Mouse (Mus musculus) liver (tissue): ENCODE results near the gene Mc1r.
"Not testable (repeated sequence)": the region's sequence is repeated elsewhere in the genome, so short reads cannot be mapped to it uniquely, and the experiment has no call there.

Source experiments
- DNase-seq: peaks from one replicate; pipeline ENCODE4 v3.0.0-alpha.2; 2020; ENCODE audit warnings: mixed read lengths

Mc1r gene

DNA sequence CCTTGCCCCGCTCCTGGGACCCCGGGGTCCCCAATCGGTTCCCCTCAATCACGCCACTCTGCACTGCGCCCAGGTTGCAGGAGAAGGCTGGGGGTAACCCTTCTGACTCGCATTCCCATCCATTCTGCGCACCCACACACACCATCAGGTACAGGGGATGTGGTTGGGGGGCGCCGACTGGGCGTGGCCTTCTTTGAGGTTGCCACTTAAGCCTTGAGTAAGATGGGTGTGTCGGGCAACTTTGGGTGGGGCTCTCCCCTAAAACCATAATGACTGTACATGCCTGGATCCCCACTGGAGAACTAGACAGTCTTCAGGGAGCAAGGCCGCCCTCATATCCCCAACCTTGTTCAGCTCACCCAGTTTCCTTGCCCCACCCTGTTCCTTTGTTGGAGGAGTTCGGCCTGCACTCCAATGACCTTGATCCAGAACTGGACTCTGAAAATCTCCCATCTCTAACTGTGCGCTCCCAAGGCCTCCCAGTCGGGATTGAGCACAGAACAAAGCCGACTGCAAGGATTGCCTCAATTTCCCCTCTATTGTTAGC is 4.9 kb downstream of the Mc1r start:
- no peak for DNase-seq

DNA sequence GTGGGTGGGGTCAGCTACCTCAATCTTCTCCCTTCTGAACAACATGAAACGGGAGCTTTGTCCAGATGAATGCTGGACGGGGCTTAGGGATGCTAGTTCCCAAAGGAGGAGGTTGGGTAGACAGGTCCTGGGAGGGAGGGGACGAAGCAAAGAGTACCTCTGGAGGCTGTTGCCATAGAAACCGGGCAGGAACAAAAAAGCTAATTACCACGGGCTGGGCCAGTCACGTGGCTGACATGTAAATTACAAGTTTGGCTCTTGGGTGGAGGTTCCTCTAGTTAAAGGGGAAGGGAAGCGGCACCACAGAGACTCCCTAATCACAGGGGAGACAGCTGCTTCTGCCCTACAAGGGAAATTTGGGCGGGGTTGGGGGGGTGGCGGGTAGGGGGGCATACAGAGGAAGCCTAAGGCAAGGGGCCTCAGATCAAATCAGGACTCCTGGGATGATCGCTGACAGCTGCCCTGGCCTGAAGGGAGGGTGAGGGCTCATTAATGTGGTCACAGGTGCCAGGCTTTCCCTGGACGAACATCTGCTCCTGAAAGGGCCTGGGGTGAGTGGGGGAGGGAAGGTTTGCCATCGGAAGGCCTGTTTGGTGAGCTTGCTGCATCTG is 5.8 kb downstream of the Mc1r start:
- DNase-seq, result no peak

DNA sequence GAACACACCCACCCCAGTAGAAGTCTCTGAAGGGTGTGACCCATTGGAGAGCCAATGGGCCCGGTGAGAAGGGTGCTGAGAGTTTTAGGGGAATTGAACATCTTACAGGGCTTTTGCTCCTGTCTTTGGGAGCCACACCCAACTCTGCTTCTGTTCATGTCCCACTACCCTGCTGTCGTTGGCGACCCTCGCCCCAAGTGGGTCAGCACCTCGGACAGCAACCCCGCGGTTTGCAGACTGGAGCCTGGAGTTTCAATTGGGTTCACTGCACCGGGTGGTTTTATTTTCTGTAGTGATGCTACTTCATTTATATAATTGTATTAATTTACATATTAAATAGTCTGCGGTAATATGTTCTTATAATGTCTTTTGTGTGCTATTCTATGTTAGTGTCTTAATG is 7.3 kb downstream of the Mc1r start:
- peak; percentile 32 for DNase-seq

DNA sequence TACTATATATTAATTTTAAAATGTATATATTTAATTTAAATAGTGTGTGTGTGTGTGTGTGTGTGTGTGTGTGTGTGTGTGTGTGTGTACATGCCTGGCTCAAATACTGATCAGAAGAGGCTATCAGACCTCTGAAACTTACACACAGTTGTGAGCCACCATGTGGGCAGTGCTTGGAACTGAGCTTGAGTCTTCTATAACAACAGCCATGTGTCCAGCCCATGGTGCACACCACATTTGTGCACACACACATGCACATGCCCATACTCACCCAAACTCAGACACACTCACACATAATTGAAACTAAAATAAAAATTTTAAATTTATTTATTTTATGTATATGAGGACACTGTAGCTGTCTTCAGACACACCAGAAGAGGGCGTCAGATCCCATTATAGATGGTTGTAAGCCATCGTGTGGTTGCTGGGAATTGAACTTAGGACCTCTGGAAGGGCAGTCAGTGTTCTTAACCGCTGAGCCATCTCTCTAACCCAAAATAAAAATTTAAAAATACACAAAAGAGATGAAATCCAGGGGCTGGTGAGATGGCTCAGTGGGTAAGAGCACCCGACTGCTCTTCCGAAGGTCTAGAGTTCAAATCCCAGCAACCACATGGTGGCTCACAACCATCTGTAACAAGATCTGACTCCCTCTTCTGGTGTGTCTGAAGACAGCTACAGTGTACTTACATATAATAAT is 8.2 kb downstream of the Mc1r start:
- DNase-seq, result not testable (repeated sequence)

DNA sequence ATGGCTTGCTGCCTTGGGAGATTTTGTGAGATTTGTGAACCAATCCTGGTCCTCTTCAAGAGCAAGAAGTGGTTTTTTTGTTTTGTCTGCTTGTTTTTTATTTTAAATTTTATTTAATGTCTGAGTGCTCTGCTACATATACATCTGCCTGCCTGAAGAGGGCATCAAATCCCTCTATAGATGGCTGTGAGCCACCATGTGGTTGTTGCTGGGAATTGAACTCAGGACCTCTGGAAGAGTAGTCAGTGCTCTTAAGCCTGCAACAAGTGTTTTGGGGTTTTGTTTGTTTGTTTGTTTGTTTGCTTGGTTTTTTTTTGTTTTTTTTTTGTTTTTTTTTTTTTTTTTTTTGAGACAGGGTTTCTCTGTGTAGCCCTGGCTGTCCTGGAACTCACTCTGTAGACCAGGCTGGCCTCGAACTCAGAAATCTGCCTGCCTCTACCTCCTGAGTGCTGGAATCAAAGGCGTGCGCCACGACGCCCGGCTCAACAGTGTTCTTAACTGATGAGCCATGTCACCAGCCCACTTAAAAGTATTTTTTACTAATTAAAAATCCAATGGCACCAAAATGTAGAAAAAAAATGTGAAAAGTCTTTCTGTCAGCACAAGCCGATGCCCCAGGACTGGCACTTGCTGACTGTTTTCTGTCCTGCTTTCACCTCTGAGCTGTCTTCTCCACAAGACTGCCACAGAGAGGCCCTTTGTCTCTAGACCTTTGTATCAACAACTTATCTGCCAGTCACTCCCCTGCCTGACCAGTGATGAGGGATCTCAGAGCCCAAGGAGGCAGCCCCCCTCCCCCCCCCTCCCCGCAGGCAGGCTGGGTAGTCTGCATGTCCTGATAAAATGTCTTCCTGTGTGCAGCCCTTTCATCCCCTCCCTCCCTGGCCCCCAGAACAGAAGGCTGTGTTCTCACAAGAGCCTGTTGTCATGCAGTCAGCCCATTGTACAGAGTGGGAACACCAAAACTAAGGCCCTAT is 9.3 kb downstream of the Mc1r start:
- peak; percentile 83 for DNase-seq

DNA sequence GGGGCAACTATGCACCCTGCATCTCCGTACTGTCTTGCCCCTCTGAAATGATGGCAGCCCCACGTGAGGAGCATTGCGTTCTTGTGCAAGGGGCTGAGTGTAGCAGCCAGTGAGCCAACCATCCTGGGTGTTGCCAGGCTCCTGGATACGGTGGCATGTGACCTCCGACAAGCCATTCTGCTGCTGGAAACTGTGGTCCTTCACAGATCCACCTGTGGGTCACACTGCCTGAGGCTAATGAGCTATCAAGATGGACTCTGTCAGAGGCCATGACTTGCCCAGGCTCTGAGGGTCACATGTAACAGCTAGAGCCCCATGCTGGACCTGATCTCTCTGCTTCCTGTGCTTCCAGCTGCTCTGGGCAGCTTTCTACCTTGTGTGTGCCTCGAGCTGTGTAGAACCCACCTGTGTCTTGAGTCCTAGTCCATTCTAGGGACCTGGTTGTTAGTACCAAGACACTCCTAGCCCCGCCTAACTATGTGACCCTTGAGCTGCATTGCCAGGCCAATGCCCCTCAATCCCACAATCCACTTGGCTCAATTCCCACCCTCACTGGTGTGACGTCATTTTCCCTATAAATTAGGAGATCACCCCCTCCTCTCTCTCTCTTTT is 10.1 kb downstream of the Mc1r start:
- no peak for DNase-seq

DNA sequence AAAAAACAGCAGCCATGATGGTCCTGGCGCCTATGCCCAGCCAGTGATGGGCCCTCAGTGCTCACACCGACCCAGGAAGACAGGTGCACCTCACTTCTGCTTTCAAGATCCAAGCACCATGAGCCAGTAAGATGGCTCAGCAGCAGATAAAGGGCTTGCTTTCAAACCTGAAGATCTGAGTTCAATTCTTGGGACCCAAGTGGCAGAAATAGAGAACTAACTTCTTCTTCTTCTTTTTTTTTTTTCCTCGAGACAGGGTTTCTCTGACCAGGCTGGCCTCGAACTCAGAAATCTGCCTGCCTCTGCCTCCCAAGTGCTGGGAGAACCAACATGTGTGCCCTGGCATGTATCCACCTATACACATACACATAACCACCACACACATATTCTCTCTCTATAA is 12.8 kb downstream of the Mc1r start:
- DNase-seq, result no peak

DNA sequence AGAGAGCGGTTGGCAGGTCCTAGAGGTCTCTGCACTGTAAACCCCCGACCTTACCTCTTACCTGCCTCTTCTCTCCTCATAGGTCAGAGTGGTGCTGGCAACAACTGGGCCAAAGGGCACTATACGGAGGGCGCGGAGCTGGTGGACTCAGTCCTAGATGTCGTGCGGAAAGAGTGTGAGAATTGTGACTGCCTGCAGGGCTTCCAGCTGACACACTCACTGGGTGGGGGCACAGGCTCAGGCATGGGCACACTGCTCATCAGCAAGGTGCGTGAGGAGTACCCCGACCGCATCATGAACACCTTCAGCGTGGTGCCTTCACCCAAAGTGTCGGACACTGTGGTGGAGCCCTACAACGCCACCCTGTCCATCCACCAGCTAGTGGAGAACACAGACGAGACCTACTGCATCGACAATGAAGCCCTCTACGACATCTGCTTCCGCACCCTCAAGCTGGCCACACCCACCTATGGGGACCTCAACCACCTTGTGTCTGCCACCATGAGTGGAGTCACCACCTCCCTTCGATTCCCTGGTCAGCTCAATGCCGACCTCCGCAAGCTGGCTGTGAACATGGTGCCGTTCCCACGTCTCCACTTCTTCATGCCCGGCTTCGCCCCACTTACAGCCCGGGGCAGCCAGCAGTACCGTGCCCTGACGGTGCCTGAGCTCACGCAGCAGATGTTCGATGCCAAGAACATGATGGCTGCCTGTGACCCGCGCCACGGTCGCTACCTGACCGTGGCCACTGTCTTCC is 13.8 kb downstream of the Mc1r start:
- DNase-seq, result no peak

DNA sequence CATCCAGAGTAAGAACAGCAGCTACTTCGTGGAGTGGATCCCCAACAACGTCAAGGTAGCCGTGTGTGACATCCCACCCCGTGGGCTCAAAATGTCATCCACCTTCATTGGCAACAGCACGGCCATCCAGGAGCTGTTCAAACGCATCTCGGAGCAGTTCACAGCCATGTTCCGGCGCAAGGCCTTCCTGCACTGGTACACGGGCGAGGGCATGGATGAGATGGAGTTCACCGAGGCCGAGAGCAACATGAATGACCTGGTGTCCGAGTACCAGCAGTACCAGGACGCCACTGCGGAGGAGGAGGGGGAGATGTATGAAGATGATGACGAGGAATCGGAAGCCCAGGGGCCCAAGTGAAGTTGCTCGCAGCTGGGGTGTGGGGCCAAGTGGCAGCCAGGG is 14.4 kb downstream of the Mc1r start:
- no peak for DNase-seq

DNA sequence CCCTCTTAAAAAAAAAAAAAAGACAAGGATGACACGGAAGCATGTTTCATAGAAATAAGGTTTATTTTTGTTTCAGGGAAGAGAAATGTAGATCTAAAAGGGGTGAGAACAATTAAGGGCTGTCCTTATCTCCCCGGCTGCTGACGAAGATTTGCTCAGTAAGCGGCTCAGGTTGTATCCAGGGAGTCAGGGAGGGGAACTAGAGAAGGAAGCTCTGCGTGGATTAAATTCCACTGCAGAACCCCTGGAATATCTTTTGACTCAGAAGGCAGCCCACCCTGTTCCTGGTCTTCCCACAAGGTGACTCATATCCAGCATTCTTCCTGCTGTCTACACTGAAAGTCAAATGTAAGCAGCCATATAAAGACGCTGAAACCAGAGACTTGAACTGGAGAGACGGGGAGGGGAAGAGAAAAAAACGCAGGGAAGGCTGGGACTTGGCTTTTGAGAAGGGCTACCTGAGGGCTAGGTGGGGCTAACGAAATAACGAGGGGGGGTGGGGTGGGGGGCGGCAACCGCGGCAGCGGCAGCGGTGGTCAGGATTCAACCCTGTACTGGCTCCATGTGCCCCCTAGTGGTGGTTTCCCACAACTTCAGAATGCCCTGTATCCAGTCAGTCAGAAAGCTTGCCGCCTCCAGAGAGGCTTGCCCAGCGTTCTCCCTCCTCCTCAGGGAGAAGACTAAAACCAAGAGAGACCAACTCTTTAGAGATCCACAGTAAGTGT is 15.3 kb downstream of the Mc1r start:
- peak; percentile 72 for DNase-seq

DNA sequence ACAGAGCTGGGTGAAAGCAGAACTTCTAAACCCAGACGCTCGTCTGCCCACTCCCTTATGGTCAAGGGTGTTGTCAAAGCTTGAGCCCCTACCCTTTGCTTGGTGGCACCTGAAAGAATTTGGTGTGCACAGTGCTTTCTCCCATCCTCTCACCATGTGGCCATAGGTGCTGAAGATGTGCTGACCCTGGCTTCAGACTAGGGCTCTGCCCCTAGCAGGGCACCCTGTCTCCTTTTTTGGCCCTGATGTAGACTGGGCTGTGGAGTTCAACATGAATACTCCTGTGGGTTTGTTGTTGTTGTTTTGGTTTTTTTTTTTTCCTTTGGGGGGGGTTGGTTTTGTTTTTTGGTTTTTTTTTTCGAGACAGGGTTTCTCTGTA is 15.9 kb downstream of the Mc1r start:
- no peak for DNase-seq

DNA sequence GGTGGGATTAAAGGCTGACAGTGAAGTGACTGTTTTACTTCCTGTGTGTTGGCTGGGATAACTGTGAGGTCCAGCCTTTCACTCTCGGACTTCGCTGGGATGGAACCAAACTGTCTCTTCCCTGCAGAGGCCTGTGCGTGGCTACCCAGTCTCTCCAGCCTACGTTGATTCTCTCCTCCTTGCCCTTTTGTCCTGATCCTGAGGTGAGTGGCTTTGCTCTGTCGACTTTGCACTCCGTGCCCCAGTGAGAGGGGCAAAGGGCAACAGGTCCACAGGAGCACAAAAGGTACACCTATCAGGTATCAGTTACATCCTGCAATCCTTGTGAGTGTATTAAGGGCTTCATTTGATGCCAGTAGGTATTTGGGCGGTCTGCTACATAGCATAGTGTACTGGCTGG is 16.5 kb downstream of the Mc1r start, which contains the start of gene Def8:
Gene Def8, plus strand, starts transcription at position 87 of the 400 bp plus-strand sequence.
- DNase-seq, result no peak

DNA sequence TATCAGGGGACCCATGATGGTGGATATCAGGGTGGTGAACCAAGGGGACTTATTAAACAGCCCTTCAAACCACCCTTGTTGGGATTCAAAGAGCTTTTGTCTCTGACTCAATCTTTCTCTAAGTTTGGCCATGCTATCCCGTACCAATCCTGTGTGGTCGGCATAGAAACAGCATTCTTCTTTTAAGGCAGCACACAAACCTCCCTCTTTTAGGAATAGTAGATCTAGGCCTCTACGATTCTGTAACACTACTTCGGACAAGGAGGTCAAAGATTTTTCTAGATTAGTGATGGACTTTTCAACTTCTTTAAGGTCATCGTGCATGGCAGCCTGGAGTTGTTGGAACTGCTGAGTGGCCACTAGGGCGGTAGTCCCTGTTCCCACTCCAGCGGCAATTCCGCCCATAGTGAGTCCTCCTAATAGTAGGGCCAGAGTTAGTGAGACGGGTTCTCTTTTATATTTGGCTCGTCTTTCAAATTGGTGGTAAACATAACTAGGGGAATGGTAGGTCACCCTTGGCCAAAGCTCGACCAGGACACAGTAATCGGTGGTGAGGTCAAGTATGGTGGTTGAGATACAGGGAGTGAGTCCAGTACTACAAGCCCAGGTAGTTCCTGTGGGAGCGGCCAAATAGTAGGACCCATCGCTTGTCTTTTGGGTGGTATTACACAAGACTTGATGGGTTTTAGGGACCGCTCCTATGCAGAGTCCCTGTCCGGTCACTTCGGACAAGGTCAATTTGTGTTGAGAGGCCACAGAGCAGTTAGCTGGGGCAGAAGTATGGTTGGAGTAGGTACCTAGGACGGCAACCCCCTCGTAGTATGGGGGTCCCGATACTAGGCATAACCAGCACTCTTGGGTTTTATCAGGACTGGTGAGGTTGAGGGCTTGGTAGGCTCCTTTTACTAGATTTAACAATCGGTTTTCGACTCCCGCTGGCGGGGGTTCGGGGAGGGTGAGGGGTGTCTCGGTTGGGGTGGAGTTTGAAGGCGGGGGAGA is 19.9 kb downstream of the Mc1r start:
- DNase-seq, result no peak

DNA sequence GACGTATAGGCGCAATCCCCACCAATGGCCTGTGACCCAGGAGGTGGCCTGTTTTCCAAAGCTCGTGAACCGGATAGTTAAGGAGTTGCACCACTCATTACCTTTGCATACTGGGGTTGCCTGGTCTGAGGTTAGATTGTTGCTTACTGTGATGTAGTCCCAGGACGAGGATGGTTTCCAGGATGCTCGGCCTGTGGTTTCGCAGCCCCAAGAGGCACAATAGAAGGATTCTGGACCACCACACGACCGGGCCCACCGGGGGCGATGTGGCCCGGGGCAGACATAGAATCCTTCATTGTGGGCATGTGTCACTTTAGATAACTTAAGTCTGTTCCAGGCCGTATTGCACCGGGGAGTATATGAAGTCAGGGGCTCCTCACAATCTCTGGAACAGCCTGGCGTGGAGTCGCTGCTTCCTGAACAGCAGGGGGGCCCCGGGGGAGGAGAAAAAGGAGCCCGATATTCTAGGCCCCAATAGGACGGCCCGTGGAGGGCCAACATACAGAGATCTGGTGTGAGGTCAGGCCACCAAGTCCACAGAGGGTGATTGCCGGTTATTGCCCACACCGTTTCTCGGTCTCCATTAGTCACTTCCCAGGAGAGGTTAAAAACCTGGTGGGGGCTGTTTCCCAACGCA is 20.9 kb downstream of the Mc1r start:
- DNase-seq, result no peak

DNA sequence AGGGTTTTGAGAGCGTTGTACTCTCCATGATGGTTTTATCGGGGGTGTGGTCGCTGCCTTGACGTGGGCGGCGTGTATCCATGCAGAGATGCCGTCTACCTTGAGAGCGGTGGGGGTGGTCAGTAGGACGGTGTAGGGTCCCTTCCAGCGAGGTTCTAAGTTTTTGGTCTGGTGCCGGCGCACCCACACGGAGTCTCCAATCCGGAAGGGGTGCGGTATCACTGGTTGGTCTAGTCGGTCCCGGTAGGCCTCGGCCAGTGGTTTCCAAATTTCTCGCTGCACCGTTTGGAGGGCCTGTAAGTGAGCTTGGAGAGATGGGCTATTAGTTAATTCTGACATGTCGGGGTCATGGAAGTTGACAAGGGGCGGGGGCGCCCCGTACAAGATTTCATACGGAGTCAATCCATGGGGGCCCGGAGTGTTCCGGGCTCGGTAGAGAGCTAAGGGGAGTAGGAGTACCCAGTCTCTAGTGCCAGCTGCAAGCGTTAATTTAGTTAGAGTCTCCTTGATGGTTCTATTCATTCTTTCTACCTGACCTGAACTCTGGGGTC is 21.5 kb downstream of the Mc1r start:
- DNase-seq, result no peak

DNA sequence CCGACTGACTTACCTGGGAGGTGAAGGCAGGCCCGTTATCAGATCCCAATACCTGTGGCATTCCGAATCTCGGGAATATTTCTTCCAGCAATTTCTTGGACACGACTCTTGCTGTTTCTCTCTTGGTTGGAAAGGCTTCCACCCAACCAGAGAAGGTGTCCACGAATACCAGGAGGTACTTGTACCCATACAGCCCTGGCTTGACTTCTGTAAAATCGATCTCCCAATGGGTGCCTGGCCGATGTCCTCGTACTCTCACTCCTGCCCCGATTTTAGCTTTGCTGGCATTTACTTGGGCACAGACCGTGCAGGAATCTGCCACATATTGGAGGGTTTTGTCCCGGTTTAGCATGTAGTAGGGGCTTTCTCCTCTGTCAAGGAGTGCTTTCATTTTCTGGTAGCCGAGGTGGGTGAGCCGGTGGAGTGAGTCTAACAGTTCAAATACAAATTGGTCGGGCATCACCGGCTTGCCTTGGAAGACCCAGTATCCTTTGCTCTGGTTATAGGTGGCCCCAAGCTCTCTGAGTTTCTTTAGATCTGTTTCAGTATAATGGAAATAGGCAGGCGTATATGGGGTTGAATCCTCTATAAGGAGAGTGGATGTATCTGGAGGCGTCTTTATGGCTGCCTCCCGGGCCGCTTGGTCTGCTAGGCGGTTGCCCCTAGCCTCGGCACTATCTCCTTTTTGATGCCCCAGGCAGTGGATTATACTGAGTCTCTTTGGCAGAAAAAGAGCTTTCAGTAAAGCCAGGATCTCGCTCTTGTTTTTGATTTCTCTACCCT is 22.2 kb downstream of the Mc1r start:
- DNase-seq, result no peak

DNA sequence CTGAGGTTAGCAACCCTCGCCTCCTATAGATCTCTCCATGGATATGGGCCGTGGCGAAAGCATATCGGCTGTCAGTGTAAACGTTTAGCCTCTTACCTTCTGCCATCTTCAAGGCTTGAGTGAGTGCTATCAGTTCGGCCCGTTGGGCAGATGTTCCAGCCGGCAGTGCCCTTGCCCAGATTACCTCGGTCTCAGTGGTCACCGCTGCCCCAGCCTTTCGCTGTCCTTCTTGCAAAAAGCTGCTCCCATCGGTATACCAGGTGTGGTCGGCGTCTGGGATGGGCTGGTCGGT is 22.8 kb downstream of the Mc1r start:
- not testable (repeated sequence) for DNase-seq

DNA sequence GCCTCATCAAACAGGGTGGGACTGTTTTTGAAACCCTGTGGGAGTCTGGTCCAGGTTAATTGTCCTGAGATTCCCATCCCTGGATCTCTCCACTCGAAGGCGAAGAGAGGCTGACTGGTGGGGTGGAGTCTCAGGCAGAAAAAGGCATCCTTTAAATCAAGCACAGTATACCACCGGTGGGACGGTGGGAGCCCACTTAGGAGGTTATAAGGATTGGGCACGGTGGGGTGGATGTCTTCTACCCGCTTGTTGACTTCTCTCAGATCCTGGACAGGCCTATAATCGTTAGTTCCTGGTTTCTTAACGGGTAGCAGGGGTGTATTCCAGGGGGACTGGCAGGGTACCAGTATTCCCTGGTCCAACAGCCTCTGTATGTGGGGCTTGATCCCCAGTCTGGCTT is 24.0 kb downstream of the Mc1r start:
- not testable (repeated sequence) for DNase-seq
